Mouse (Mus musculus): Measurements from ENCODE around the gene Maml3. TPM values are rescaled to one million over a fixed set of nuclear protein-coding genes. Genes with fewer than 3 reads are reported as not detected.
A peak's percentile ranks its signal among the peaks of the same experiment; 100 is the strongest.

The Maml3 gene
- polyA plus RNA-seq, 1 experiment from 2014 or later: 2.9 TPM

DNA sequence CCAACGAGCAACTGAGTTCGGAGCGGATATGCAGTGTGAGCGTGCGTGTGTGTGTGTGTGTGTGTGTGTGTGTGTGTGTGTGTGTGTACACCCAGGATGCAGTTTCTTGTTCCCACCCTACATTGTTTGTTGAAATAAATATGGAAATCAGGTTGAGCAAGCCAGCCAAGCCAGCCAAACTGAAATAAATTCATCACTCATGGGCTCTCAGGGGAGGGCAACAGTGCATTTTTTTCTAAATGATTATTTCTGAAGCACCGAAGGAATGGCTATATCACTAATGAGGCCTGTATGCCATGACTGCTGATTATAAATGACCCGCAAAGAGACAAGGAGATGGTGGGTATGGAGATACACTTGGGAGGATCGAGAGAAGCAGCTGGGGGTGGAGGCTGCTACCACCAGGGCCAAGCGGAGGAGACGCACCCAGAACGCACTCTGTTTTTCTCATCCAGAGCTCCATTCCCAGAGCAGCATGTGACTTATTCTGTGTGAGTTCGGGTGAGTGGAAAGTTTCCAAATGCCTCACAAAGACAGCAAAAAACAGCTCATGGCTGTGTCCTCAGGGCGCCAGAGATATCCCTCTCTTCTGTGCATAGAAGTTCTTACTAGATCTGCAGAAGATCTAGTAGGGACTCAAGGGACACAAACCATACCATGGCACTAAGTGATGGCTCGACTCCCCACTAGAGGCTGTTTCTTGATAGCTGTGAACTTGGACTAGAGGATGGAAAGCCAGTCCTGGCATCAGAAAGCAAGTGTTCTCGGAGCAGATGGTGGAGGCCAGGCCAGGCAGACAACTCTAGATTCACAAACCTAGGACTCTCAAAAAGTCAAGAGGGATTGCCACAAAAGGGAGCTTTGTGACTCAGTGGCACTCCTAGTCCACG, 296.6 kb downstream of the Maml3 start:
- Histone ChIP-seq H3K4me1 (replicated peaks; ENCODE audit: control insufficient read depth, insufficient read depth) (no peaks in the 10 kb centered on the region), H3K9ac (ENCODE audit: low read length) (no peak overlapping the region), H3K27ac (replicated peaks) (no peak overlapping the region), H3K27me3 (ENCODE audit: control insufficient read depth, insufficient read depth, low read length) (no peaks in the 10 kb centered on the region), H3K9me3 (ENCODE audit: control insufficient read depth, low read length) (no peaks in the 10 kb centered on the region), H3K4me3 (ENCODE audit: low read depth, low read length) (no peak overlapping the region), H3K36me3 (ENCODE audit: control insufficient read depth, insufficient read depth, low read length) (no peaks in the 10 kb centered on the region), H3K4me2 (replicated peaks; ENCODE audit: low read depth) (no peak overlapping the region)
- no peak for DNase-seq (ENCODE audit: low spot score)
- WGBS: 75% methylated on average over 16 of the region's 16 CpGs
- no peak for ATAC-seq (ENCODE audit: low FRiP score, low TSS enrichment)
- TF ChIP-seq CTCF (IDR thresholded peaks at IDR 0.05; ENCODE audit: low read depth) (no peak), EP300 (optimal IDR thresholded peaks at IDR 0.05) (no peak)

DNA sequence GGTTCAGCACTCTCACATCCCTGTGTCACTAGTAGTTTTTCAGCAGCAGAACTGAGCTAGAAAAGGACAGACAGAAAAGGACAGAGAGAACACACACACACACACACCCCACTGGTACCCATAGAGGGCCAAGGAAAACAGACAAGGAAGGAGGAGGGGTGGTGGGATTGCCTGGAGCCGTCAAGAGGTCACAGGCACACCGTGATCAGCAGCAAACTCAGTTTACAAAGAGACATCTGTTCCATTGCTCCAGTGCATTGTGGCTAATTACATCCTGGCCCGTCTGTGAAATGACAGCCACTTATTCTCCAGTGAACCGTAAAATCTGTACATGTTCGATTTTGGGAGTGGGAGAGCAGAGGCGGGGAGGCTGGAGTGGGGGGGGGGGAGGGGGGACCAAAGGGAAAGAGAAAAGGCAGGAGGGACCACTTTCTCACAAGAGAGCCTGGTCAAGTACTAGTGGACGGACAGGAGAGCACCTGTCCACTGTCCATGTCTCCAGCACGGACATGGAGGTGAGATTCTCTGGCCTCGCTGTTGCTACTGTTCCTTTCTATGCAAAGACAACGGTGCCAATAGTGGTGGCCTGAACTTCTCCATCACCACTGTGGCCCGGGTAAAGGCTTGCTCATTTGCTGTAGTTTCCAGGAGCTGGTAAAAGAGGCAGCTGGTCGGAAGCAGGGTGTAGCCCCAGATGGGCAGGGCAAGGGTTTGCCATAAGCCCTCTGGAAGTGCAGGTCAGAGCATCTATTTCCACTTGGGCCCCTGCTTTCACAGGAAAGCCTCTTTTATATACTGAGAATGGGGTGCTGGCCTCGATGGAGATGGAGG, 299.2 kb downstream of the Maml3 start:
- ATAC-seq (ENCODE audit: low FRiP score, low TSS enrichment) (no peak), DNase-seq (ENCODE audit: low spot score) (no peak)
- H3K27ac ChIP-seq (replicated peaks): no peak overlapping the region
- H3K27me3 ChIP-seq (ENCODE audit: control insufficient read depth, insufficient read depth, low read length): no peaks in the 10 kb centered on the region
- H3K4me2 ChIP-seq (replicated peaks; ENCODE audit: low read depth): no peak overlapping the region
- no peak overlapping the region for H3K4me3 ChIP-seq (ENCODE audit: low read depth, low read length)
- no peaks in the 10 kb centered on the region for H3K4me1 ChIP-seq (replicated peaks; ENCODE audit: control insufficient read depth, insufficient read depth)
- TF ChIP-seq EP300 (optimal IDR thresholded peaks at IDR 0.05) (no peak), CTCF (IDR thresholded peaks at IDR 0.05; ENCODE audit: low read depth) (no peak)
- H3K9ac ChIP-seq (ENCODE audit: low read length): no peak overlapping the region
- H3K9me3 ChIP-seq (ENCODE audit: control insufficient read depth, low read length): no peaks in the 10 kb centered on the region
- H3K36me3 ChIP-seq (ENCODE audit: control insufficient read depth, insufficient read depth, low read length): no peaks in the 10 kb centered on the region
- 54% methylated on average over 13 of the region's 13 CpGs for WGBS

DNA sequence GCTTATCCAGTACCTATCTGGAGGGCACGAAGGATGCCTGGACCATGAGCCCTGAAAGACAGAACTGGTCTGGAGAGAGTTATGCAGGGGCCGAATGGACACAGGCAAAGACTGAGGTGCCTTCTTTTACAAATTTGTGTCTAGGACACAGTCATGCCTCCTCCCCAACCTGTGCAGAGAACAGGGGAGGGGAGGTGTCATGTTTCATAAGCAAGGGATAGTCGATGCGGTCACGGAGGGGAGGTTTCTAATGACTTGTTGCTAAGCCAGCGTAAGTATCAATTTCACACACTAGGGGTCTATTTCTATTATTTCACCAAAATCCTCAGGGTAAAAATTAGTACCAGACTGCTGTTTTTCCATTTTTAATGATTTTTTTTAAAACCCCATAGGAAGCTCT, 301.0 kb downstream of the Maml3 start:
- no peak for ATAC-seq (ENCODE audit: low FRiP score, low TSS enrichment)
- TF ChIP-seq EP300 (optimal IDR thresholded peaks at IDR 0.05): no peak
- no peak for TF ChIP-seq CTCF (IDR thresholded peaks at IDR 0.05; ENCODE audit: low read depth)
- H3K36me3 ChIP-seq (ENCODE audit: control insufficient read depth, insufficient read depth, low read length): no peaks in the 10 kb centered on the region
- H3K9ac ChIP-seq (ENCODE audit: low read length): no peak overlapping the region
- no peak overlapping the region for H3K4me2 ChIP-seq (replicated peaks; ENCODE audit: low read depth)
- no peaks in the 10 kb centered on the region for H3K9me3 ChIP-seq (ENCODE audit: control insufficient read depth, low read length)
- WGBS: 71% methylated on average over 6 of the region's 6 CpGs
- no peaks in the 10 kb centered on the region for H3K4me1 ChIP-seq (replicated peaks; ENCODE audit: control insufficient read depth, insufficient read depth)
- no peak overlapping the region for H3K27ac ChIP-seq (replicated peaks)
- DNase-seq (ENCODE audit: low spot score): no peak
- H3K4me3 ChIP-seq (ENCODE audit: low read depth, low read length): no peak overlapping the region
- H3K27me3 ChIP-seq (ENCODE audit: control insufficient read depth, insufficient read depth, low read length): no peaks in the 10 kb centered on the region

DNA sequence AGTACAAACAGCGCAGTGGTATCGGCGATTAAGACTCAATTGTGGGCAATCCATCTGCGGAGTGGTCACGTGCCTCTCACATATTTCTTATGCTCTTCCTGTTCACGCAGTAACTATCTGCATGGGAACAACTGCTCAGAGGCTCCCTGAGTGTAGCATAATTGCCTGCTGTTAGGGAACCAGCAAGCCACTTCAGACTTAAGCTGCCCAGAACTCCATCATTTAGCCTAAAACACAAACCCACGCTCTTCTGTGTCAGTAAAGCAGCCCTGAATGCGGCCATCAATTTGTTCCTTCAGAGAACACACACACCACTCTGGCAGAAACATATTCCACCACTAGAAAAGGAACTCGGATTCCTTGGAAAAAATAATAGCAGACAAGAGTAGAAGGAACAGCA, 305.2 kb downstream of the Maml3 start:
- Histone ChIP-seq H3K27ac (replicated peaks) (no peak overlapping the region), H3K4me3 (ENCODE audit: low read depth, low read length) (no peak overlapping the region), H3K4me1 (replicated peaks; ENCODE audit: control insufficient read depth, insufficient read depth) (0 out of 2 replicates have a peak, but pooled peaks cover 4% of the 10 kb centered on the region), H3K27me3 (ENCODE audit: control insufficient read depth, insufficient read depth, low read length) (no peaks in the 10 kb centered on the region), H3K36me3 (ENCODE audit: control insufficient read depth, insufficient read depth, low read length) (no peaks in the 10 kb centered on the region), H3K9ac (ENCODE audit: low read length) (no peak overlapping the region), H3K4me2 (replicated peaks; ENCODE audit: low read depth) (no peak overlapping the region), H3K9me3 (ENCODE audit: control insufficient read depth, low read length) (no peaks in the 10 kb centered on the region)
- 85% methylated on average over 9 of the region's 9 CpGs for WGBS
- no peak for DNase-seq (ENCODE audit: low spot score)
- ATAC-seq (ENCODE audit: low FRiP score, low TSS enrichment): no peak
- TF ChIP-seq EP300 (optimal IDR thresholded peaks at IDR 0.05): no peak
- TF ChIP-seq CTCF (IDR thresholded peaks at IDR 0.05; ENCODE audit: low read depth): no peak

DNA sequence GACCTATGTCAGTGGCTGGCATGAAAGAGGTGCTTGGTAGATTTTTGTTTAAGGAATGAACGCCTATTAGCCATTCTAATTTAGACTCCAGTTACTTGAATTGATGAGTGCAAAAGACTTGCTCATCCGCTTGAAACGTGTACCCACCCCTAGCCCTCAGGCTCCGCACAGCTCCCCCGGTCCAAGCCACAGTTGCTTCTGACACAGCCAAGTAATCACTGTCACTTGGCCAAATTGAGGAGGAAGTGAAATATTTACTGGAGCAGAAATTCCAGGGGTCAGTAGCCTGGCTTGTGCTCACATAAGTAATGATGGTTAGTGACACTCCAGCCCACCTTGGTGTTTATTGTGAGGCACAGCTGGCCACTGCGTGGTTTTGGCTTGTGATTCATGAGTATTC, 308.0 kb downstream of the Maml3 start:
- H3K36me3 ChIP-seq (ENCODE audit: control insufficient read depth, insufficient read depth, low read length): no peaks in the 10 kb centered on the region
- DNase-seq (ENCODE audit: low spot score): no peak
- WGBS: 45% methylated on average over 6 of the region's 6 CpGs
- H3K27me3 ChIP-seq (ENCODE audit: control insufficient read depth, insufficient read depth, low read length): no peaks in the 10 kb centered on the region
- no peaks in the 10 kb centered on the region for H3K9me3 ChIP-seq (ENCODE audit: control insufficient read depth, low read length)
- H3K4me3 ChIP-seq (ENCODE audit: low read depth, low read length): no peak overlapping the region
- H3K27ac ChIP-seq (replicated peaks): no peak overlapping the region
- H3K4me2 ChIP-seq (replicated peaks; ENCODE audit: low read depth): peak overlapping the region; percentile 43; the same call in 1 of the 2 replicates
- ATAC-seq (ENCODE audit: low FRiP score, low TSS enrichment): no peak
- H3K9ac ChIP-seq (ENCODE audit: low read length): no peak overlapping the region
- H3K4me1 ChIP-seq (replicated peaks; ENCODE audit: control insufficient read depth, insufficient read depth): 0 out of 2 replicates have a peak, but pooled peaks cover 4% of the 10 kb centered on the region
- TF ChIP-seq CTCF (IDR thresholded peaks at IDR 0.05; ENCODE audit: low read depth) (no peak), EP300 (optimal IDR thresholded peaks at IDR 0.05) (no peak)

All from stomach, postnatal 0 days (tissue).